Mouse (Mus musculus): ENCODE measurements around the gene Pfkl.
"Not testable (repeated sequence)": the region's sequence is repeated elsewhere in the genome, so short reads cannot be mapped to it uniquely, and the experiment has no call there.

The Pfkl gene

GRCm38 (mm10) chr10:78012661-78013495 is 3.0 kb upstream of the Pfkl start:
- DNase-seq (ENCODE audit: low read depth, low spot score) = no peak

DNA sequence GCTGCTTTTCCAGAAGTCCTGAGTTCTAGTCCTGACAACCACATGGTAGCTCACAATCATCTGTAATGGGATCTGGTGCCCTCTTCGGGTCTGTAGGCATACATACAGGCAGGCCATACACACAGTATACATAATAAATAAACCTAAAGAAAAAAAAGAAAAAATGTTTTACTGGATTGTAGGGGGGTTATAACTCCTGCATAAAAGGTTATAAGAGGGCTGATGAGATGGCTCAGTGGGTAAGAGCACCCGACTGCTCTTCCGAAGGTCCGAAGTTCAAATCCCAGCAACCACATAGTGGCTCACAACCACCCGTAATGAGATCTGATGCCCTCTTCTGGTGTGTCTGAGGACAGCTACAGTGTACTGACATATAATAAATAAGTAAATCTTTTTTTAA is 1.2 kb upstream of the Pfkl start:
- DNase-seq (ENCODE audit: low read depth, low spot score) = not testable (repeated sequence)

GRCm38 (mm10) chr10:78010335-78010734 is 452 bp upstream of the Pfkl start:
- no peak for DNase-seq (ENCODE audit: low read depth, low spot score)

DNA sequence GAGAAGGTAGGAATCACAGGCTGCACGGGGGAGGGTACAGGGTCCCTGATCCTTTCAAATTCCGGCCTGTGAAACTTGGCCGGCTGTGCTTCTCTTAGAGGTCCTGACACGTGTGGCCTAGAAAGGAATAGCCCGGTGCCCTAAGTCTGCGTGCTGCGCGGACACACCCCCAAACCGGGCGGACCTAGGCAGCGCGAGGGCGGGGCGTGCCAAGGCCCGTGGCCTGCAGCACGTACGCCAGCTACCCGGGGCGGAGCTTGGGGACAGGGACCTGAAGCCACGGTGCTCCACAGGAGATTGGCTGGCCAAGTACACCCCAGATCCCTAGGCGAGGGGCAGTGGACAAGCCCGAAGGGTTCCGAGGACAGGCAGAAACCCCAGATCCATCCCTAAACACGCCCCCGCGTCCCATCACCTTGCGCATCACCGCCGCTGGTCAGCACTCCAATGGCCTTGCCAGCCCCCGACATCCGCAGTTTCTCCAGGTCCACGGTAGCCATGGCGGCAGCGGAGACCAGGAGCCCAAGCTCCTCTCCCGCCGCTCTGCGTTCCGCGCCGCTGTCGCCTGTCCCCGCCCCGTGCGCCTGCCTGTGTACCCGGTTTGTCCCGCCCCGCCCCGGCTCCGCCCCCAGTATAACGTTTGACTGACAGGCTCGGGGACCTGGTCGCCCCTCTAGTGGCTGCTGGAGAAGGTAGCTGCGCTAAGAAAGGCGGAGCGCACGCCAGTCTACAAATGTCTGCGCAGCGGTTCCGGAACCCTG is 519 bp downstream of the Pfkl start:
- peak; percentile 80 for DNase-seq (ENCODE audit: low read depth, low spot score)

- no peak for DNase-seq (ENCODE audit: low read depth, low spot score)
Observed at GRCm38 (mm10) chr10:78008169-78008568, 1.7 kb downstream of the Pfkl start.

DNA sequence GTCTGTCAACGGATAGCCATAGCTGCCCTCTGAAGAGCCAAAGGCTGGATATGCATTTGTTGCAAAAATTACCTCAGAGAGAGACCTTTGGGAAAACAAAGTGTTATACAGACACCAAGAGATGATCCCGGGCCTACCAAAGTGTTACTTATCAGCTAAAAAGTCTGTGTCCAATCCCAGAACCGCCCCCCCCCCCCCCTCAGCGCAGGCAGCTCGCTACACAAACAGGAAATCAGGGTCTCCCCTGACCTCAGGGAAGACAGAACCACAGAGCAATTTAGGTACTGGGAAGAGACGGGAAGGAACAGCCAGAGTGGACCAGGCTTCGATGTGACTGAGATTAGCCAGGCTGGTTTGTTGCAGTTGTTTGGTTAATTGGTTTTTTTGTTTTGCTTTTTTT is 2.7 kb downstream of the Pfkl start:
- DNase-seq (ENCODE audit: low read depth, low spot score) = no peak

- DNase-seq (ENCODE audit: low read depth, low spot score) = no peak
Observed at GRCm38 (mm10) chr10:78005791-78006438, 4.0 kb downstream of the Pfkl start.

GRCm38 (mm10) chr10:78004479-78005100 is 5.3 kb downstream of the Pfkl start:
- no peak for DNase-seq (ENCODE audit: low read depth, low spot score)

GRCm38 (mm10) chr10:78002316-78002715 is 7.6 kb downstream of the Pfkl start:
- no peak for DNase-seq (ENCODE audit: low read depth, low spot score)

- DNase-seq (ENCODE audit: low read depth, low spot score) = no peak
Observed at GRCm38 (mm10) chr10:78001796-78002195, 8.1 kb downstream of the Pfkl start.

DNA sequence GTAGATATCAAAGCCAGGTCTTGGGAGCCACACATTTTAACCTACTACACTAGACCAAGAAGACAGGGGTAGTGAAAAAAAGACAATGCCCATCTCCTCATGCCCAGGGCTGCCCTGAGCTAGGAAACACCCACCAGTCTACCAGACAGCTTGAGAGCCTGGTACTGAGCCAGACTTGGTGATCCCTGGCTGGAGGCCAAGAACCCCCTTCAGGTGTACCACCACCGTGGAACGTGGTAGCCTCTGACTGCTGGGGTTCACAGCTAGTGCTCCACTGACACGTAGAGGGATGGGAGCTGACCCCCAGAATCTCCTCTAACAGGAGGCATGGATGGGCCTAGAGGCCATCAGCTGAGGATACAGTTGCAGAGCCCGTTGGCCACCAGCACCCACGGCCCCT is 9.7 kb downstream of the Pfkl start:
- no peak for DNase-seq (ENCODE audit: low read depth, low spot score)

DNA sequence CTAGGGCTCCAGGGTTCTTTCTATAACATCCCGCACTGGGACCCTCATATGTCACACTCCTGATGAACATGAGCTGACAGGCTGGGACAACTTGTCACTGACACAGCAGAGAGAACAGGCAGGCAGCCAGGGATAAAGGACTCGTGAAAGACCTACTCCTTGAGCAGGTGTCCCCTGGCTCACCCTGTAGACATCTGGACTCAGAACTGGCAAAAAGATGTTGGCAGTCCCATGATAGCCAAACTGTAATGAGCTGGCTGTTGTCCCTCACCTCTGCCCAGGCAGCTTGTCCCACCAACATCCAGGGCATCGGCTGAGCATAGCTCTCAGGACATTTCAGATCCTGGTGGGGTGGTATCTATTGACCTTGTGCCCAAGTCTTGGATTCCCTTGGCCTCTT is 14.2 kb downstream of the Pfkl start:
- DNase-seq (ENCODE audit: low read depth, low spot score) = no peak

- no peak for DNase-seq (ENCODE audit: low read depth, low spot score)
Observed at GRCm38 (mm10) chr10:77985775-77986174, 24.1 kb downstream of the Pfkl start.

DNA sequence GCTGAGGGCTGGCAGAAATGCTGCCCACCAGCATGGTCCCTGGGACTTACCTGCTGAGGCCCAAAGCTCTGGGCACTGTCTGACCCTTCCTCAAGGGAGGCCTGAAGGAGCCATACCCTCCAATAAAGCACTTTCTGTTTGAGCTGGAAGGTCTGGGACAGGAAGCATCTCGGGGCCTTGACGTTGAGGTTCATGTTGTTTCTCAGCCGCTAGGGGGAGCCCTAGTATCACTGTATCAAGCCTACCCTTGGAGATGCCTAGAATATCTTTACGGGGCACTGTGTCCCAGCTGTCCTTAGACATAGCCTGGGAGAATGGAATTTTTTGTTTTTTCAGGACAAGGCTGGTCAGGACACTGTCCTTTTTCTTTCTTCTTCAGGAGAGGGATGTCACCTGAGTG is 25.2 kb downstream of the Pfkl start:
- peak; percentile 30 for DNase-seq (ENCODE audit: low read depth, low spot score)

- peak; percentile 91 for DNase-seq (ENCODE audit: low read depth, low spot score)
Observed at GRCm38 (mm10) chr10:77978351-77979350, 31.2 kb downstream of the Pfkl start, which contains the start of gene 1810043G02Rik. Gene 1810043G02Rik (plus strand): TSS chr10:77978524.

- no peak for DNase-seq (ENCODE audit: low read depth, low spot score)
Observed at GRCm38 (mm10) chr10:77976458-77977150, 33.3 kb downstream of the Pfkl start.

DNA sequence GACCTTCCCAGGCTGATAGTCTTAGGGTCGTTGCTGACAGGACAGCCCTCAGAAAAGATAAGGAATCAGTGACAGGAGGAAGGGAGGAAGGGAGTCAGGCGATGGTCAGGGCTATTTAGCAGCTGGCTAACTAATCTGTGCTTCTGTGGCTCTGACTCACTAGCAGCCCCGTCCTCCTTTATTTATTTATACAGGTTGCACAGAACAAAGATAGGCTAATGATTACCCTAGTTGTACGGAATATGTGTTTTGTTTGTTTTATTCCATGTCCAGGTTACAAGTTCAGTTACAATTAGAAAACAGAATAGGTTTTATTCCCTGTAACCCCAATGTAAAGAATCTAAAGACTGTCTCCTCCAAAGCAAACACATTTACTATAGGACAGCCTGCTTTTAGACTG is 34.2 kb downstream of the Pfkl start:
- no peak for DNase-seq (ENCODE audit: low read depth, low spot score)

- no peak for DNase-seq (ENCODE audit: low read depth, low spot score)
Observed at GRCm38 (mm10) chr10:77974811-77975210, 35.1 kb downstream of the Pfkl start.

DNA sequence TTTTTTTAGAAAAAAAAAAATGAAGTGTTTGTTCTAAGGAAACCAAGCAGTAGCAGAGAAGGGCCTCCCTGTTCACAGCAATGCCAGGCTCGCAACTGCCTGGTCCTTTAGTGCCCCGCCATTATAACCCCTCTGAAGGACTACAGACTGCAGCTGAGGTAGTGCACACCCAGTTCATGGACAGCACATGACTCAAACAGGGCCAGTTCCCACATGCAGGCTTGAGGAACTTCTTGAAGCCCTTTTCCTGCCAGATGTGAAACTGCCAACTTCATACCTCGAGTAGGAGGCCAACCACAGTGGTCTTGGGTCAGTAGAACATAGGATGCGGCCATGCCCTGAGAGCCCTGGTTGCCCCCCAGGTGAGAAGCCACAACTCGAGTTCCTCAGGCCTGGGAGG is 35.6 kb downstream of the Pfkl start:
- no peak for DNase-seq (ENCODE audit: low read depth, low spot score)

All from brain, embryonic 18.5 days (tissue).